In genomic region chr15:84846216-84846615, GRCm38 (mm10) we compare ENCODE assay signal across 18 mouse cellular contexts. TPM values are rescaled to one million over a fixed set of nuclear protein-coding genes. Genes with fewer than 3 reads are reported as not detected.
DNase-seq lines count a peak whose midpoint lies in the region; ATAC-seq lines count a peak whose summit lies in the region.
"Had no signal": no experiment of that assay in that cellular context is flagged by ENCODE, and none has a peak within 500 bp of the region (broad histone marks: within the 10 kb centered on the region; RNA-seq: fewer than 3 reads in every experiment).

No protein-coding gene starts in this region.

- peak overlapping the region; percentile 19; the same call in 1 of the 2 replicates for H3K27ac ChIP-seq in forebrain, embryonic 16.5 days (ENCODE audit: low read length)
- H3K27ac ChIP-seq in forebrain, embryonic 12.5 days: no peak overlapping the region
- no peak overlapping the region for H3K27ac ChIP-seq in midbrain, embryonic 11.5 days (ENCODE audit: low read depth, low read length)
- H3K27ac ChIP-seq in midbrain, embryonic 16.5 days (ENCODE audit: low read length): no peak overlapping the region
- H3K27ac ChIP-seq: embryonic facial prominence, embryonic 12.5 days; heart, embryonic 13.5 days; hindbrain, embryonic 13.5 days; kidney, embryonic 15.5 days had no signal

- no peaks in the 10 kb centered on the region for H3K27me3 ChIP-seq in forebrain, embryonic 16.5 days (replicated peaks; ENCODE audit: control insufficient read depth, insufficient read depth, low read length)
- H3K27me3 ChIP-seq in forebrain, embryonic 12.5 days: no peaks in the 10 kb centered on the region
- no peaks in the 10 kb centered on the region for H3K27me3 ChIP-seq in midbrain, embryonic 11.5 days (ENCODE audit: control insufficient read depth, insufficient read depth, low read length)
- no peaks in the 10 kb centered on the region for H3K27me3 ChIP-seq in midbrain, embryonic 16.5 days (ENCODE audit: control insufficient read depth, insufficient read depth, low read depth, low read length)
- H3K27me3 ChIP-seq: embryonic facial prominence, embryonic 12.5 days; hindbrain, embryonic 13.5 days; kidney, embryonic 15.5 days had no signal

- H3K9me3 ChIP-seq in forebrain, embryonic 16.5 days (ENCODE audit: control insufficient read depth, low read length): no peaks in the 10 kb centered on the region
- no peaks in the 10 kb centered on the region for H3K9me3 ChIP-seq in forebrain, embryonic 12.5 days
- no peaks in the 10 kb centered on the region for H3K9me3 ChIP-seq in midbrain, embryonic 11.5 days (ENCODE audit: control insufficient read depth, low read length)
- H3K9me3 ChIP-seq in midbrain, embryonic 16.5 days (replicated peaks; ENCODE audit: control insufficient read depth, low read length, poor library complexity, severe bottlenecking): no peaks in the 10 kb centered on the region
- H3K9me3 ChIP-seq: embryonic facial prominence, embryonic 12.5 days; heart, embryonic 13.5 days; hindbrain, embryonic 13.5 days; kidney, embryonic 15.5 days had no signal

- WGBS in forebrain, embryonic 16.5 days: 17% methylated on average over 3 of the region's 3 CpGs
- 58% methylated on average over 3 of the region's 3 CpGs for WGBS in forebrain, embryonic 12.5 days
- 75% methylated on average over 3 of the region's 3 CpGs for WGBS in midbrain, embryonic 11.5 days
- WGBS in midbrain, embryonic 16.5 days: 61% methylated on average over 3 of the region's 3 CpGs

- H3K9ac ChIP-seq in forebrain, embryonic 16.5 days (replicated peaks; ENCODE audit: low read depth, low read length): no peak overlapping the region
- no peak overlapping the region for H3K9ac ChIP-seq in forebrain, embryonic 12.5 days
- no peak overlapping the region for H3K9ac ChIP-seq in midbrain, embryonic 11.5 days (ENCODE audit: low read length)
- no peak overlapping the region for H3K9ac ChIP-seq in midbrain, embryonic 16.5 days (ENCODE audit: low read depth, low read length)
- H3K9ac ChIP-seq: embryonic facial prominence, embryonic 12.5 days; heart, embryonic 13.5 days; hindbrain, embryonic 13.5 days; kidney, embryonic 15.5 days had no signal

- no peak for ATAC-seq in forebrain, embryonic 16.5 days
- ATAC-seq in forebrain, embryonic 12.5 days (ENCODE audit: low FRiP score): no peak
- no peak for ATAC-seq in midbrain, embryonic 11.5 days (ENCODE audit: low FRiP score)
- ATAC-seq in midbrain, embryonic 16.5 days: no peak
- ATAC-seq: intestine, embryonic 16.5 days had no signal

- H3K36me3 ChIP-seq in forebrain, embryonic 16.5 days (ENCODE audit: control insufficient read depth, insufficient read depth): no peaks in the 10 kb centered on the region
- H3K36me3 ChIP-seq in forebrain, embryonic 12.5 days (replicated peaks): peaks cover 15% of the 10 kb centered on the region
- H3K36me3 ChIP-seq in midbrain, embryonic 11.5 days (ENCODE audit: control insufficient read depth, insufficient read depth, low read length): peaks cover 2% of the 10 kb centered on the region; the same call in 1 of the 2 replicates
- no peaks in the 10 kb centered on the region for H3K36me3 ChIP-seq in midbrain, embryonic 16.5 days (ENCODE audit: control insufficient read depth, insufficient read depth, low read length)
- H3K36me3 ChIP-seq: embryonic facial prominence, embryonic 12.5 days; heart, embryonic 13.5 days; hindbrain, embryonic 13.5 days; kidney, embryonic 15.5 days had no signal

- peaks cover 64% of the 10 kb centered on the region for H3K4me1 ChIP-seq in forebrain, embryonic 16.5 days (replicated peaks; ENCODE audit: control insufficient read depth, insufficient read depth, low read length)
- H3K4me1 ChIP-seq in forebrain, embryonic 12.5 days: peaks cover 98% of the 10 kb centered on the region
- H3K4me1 ChIP-seq in midbrain, embryonic 11.5 days (ENCODE audit: control insufficient read depth, insufficient read depth, low read length): peaks cover 56% of the 10 kb centered on the region
- peaks cover 26% of the 10 kb centered on the region for H3K4me1 ChIP-seq in midbrain, embryonic 16.5 days (ENCODE audit: control insufficient read depth, insufficient read depth, low read length)

- no peak overlapping the region for H3K4me2 ChIP-seq in forebrain, embryonic 16.5 days (ENCODE audit: low read length)
- H3K4me2 ChIP-seq in forebrain, embryonic 12.5 days: no peak overlapping the region
- no peak overlapping the region for H3K4me2 ChIP-seq in midbrain, embryonic 11.5 days
- H3K4me2 ChIP-seq in midbrain, embryonic 16.5 days (ENCODE audit: low read length): no peak overlapping the region
- H3K4me2 ChIP-seq: embryonic facial prominence, embryonic 12.5 days; heart, embryonic 13.5 days; hindbrain, embryonic 13.5 days; kidney, embryonic 15.5 days had no signal

- DNase-seq in cerebellum, postnatal 10 days: peak; percentile 59 to 73
- no peak for DNase-seq in cerebellum, adult 11-12 months
- DNase-seq in midbrain, embryonic 11.5 days (ENCODE audit: low spot score, missing footprints): peak; percentile 72
- no peak for DNase-seq in kidney, postnatal 4 days
- DNase-seq: adrenal gland, adult 8-10 months; adrenal gland, postnatal 36 days; gastrocnemius, postnatal 36 days; heart, adult 11 months; heart, postnatal 36 days; kidney, adult 2 months had no signal

- no peak overlapping the region for H3K4me3 ChIP-seq in forebrain, embryonic 16.5 days (replicated peaks; ENCODE audit: low read length)
- H3K4me3 ChIP-seq in forebrain, embryonic 12.5 days (replicated peaks): no peak overlapping the region
- no peak overlapping the region for H3K4me3 ChIP-seq in midbrain, embryonic 11.5 days (ENCODE audit: low read depth, low read length)
- no peak overlapping the region for H3K4me3 ChIP-seq in midbrain, embryonic 16.5 days (ENCODE audit: low read depth, low read length)
- H3K4me3 ChIP-seq: embryonic facial prominence, embryonic 12.5 days; heart, embryonic 13.5 days; hindbrain, embryonic 13.5 days; kidney, embryonic 15.5 days had no signal

RNA-seq across cellular contexts. Expression of gene Phf21b, which starts 9.6 kb away (rescaled TPM):
- 9.7 and 10.2 TPM in 2 replicates for polyA plus RNA-seq in forebrain, embryonic 16.5 days (2015; fragmentation: Nextera tagmentation; extraction: Ambion mirVana)
- polyA plus RNA-seq in forebrain, embryonic 12.5 days (2016; fragmentation: Nextera tagmentation; extraction: Ambion mirVana): 17.6 and 24.4 TPM in 2 replicates
- polyA plus RNA-seq in midbrain, embryonic 11.5 days (2014; fragmentation: Nextera tagmentation; extraction: Ambion mirVana): 26.4 and 26.8 TPM in 2 replicates
- 3.5 and 4.3 TPM in 2 replicates for polyA plus RNA-seq in midbrain, embryonic 16.5 days (2015; fragmentation: Nextera tagmentation; extraction: Ambion mirVana)

Comparison
In these comparisons a context has a peak if more than half of its experiments do, and no peak if none do; other contexts are left out.
1. DNase-seq: peak in cerebellum, postnatal 10 days (2 of 2) and midbrain, embryonic 11.5 days (single experiment); none in cerebellum, adult 11-12 months (single experiment) and kidney, postnatal 4 days (0 of 2).